Mouse (Mus musculus) midbrain, embryonic 16.5 days (tissue): ENCODE data around the gene Trim46. TPM values are rescaled to one million over a fixed set of nuclear protein-coding genes. Genes with fewer than 3 reads are reported as not detected.

Experiments used
- ATAC-seq: fragments of 200-750 bp; cut with Nextera tagmentation; 2 replicates; pipeline ENCODE4 v1.8.0; 2017; ENCODE audit warnings: moderate TSS enrichment
- H3K27ac ChIP-seq: fragments of 300-500 bp; sonication (generic); 2 replicates; pipeline ENCODE4 v1.5.1; 2014; ENCODE audit warnings: mild to moderate bottlenecking, low read length, mixed read lengths
- H3K27me3 ChIP-seq: fragments of 300-500 bp; sonication (generic); 2 replicates; pipeline ENCODE4 v1.6.1; 2014; ENCODE audit warnings: low read depth, low read length, mixed read lengths; ENCODE audit not compliant: control insufficient read depth, insufficient read depth
- H3K36me3 ChIP-seq: fragments of 300-500 bp; sonication (generic); 2 replicates; pipeline ENCODE4 v1.6.1; 2014; ENCODE audit warnings: mild to moderate bottlenecking, low read length, moderate library complexity, mixed read lengths; ENCODE audit not compliant: control insufficient read depth, insufficient read depth
- H3K4me1 ChIP-seq: fragments of 300-500 bp; sonication (generic); 2 replicates; pipeline ENCODE4 v1.6.1; 2014; ENCODE audit warnings: mild to moderate bottlenecking, low read length, mixed read lengths; ENCODE audit not compliant: control insufficient read depth, insufficient read depth
- H3K4me2 ChIP-seq: fragments of 300-500 bp; sonication (generic); 2 replicates; pipeline ENCODE4 v1.6.1; 2014; ENCODE audit warnings: mild to moderate bottlenecking, low read length, mixed read lengths
- H3K4me3 ChIP-seq: fragments of 300-500 bp; sonication (generic); 2 replicates; pipeline ENCODE4 v1.5.1; 2014; ENCODE audit warnings: low read depth, mild to moderate bottlenecking, low read length, moderate library complexity, mixed read lengths
- H3K9ac ChIP-seq: fragments of 300-500 bp; sonication (generic); 2 replicates; pipeline ENCODE4 v1.6.1; 2014; ENCODE audit warnings: low read depth, low read length, mixed read lengths
- H3K9me3 ChIP-seq: fragments of 300-500 bp; sonication (generic); replicated peaks from 2 replicates; pipeline ENCODE4 v1.6.1; 2014; ENCODE audit warnings: mild to moderate bottlenecking, low read length, mixed read lengths; ENCODE audit not compliant: control insufficient read depth, poor library complexity, severe bottlenecking
- whole genome bisulfite sequencing: fragments of 180-500 bp; shearing (Covaris S2); extraction: QIAGEN DNeasy Blood & Tissue Kit; methylation state at CpG from one replicate; pipeline ENCODE4 v1.1.7; 2014; 5-methylcytosine and 5-hydroxymethylcytosine counted together
- polyA plus RNA-seq: library from polyadenylated mRNA; unstranded; fragments of >200 nt; fragmentation: Nextera tagmentation; extraction: Ambion mirVana; gene quantifications from 2 replicates; pipeline ENCODE4 v1.2.1, GENCODE M21; 2015

Gene Trim46
- polyA plus RNA-seq, 1 experiment from 2014 or later = 91.2 TPM

DNA sequence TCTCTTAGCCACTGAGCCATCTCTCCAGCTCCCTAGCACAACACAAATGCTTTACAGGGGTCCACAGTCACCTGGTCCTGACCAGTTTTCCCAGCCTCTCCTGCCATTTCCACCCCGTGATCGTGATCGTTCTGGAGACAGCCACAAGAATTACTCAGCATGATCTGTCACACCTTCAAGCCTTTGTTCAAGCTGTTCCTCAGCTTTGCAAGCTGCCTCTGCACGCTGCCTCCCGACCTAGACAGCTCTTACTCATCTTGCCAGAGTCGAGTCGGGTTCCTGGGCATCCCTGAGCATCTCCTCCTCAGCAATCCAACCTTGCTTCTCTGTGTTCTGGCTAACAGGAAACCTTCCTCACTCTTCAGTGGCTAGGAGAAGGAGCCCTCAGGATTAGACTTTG, 13.0 kb upstream of the Trim46 start, which contains the start of gene Dpm3:
TSS of gene Dpm3 (plus strand) at position 283 of the 400 bp plus-strand sequence.
- 49% methylated on average over 7 of the region's 7 CpGs for WGBS
- Histone ChIP-seq H3K27ac (no peak within 1 kb of the TSS), H3K9ac (no peak within 1 kb of the TSS), H3K36me3 (no peaks in the 10 kb centered on the region), H3K4me1 (no peaks in the 10 kb centered on the region), H3K9me3 (no peaks in the 10 kb centered on the region), H3K4me2 (no peak within 1 kb of the TSS), H3K27me3 (no peaks in the 10 kb centered on the region), H3K4me3 (no peak within 1 kb of the TSS)
- ATAC-seq = no peak

DNA sequence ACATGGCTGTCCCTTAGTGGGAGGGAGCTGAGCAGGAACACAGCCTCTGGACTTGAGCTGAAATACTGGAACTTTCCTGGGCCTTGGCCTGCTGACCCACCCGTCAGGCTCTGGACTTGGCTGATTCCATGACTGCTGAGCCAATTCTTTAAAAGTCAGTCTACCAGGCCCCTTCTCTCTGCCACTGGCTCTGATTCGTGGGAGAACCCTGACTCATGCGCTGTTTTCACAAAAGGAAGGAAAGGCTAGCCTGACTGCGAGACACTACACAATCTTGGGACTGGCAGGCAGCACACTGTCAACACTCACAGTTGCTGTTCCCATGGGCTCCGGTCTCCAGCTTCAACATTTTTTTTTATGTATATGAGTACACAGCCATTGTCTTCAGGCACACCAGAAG, 10.1 kb upstream of the Trim46 start:
- H3K27ac ChIP-seq = no peak overlapping the region
- WGBS = 83% methylated on average over 5 of the region's 5 CpGs

DNA sequence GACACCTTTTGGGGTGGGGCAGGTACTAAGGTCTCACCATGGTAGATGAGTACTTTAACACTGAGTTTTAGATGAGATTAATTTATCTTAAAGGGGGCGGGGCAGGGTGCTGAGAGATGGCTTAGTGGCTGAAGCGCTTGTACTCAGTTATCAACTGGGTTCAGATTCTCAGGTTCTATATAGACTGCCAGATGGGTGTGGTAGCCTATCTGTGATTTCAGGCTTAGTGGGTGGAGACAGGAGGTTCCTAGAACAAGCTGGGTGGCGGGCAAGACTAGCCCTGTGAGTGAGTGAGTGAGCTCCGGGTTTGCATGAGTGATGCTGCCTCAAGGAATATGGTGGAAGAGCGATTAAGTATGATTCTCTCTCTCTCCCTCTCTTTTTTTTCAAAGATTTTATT, 8.9 kb upstream of the Trim46 start:
- H3K9me3 ChIP-seq = no peaks in the 10 kb centered on the region
- ATAC-seq = no peak
- 90% methylated on average over 5 of the region's 5 CpGs for WGBS
- no peaks in the 10 kb centered on the region for H3K27me3 ChIP-seq
- peaks cover 2% of the 10 kb centered on the region; the same call in 1 of the 2 replicates for H3K4me1 ChIP-seq
- no peak overlapping the region for H3K4me3 ChIP-seq
- no peak overlapping the region for H3K27ac ChIP-seq
- no peaks in the 10 kb centered on the region for H3K36me3 ChIP-seq
- H3K9ac ChIP-seq = no peak overlapping the region
- no peak overlapping the region for H3K4me2 ChIP-seq

More for the DNA sequence above, 10.1 kb upstream of the Trim46 start:
- Histone ChIP-seq H3K4me2 (no peak overlapping the region), H3K4me1 (peaks cover 2% of the 10 kb centered on the region; the same call in 1 of the 2 replicates), H3K4me3 (no peak overlapping the region), H3K27me3 (no peaks in the 10 kb centered on the region), H3K9me3 (no peaks in the 10 kb centered on the region), H3K9ac (no peak overlapping the region), H3K36me3 (no peaks in the 10 kb centered on the region)
- no peak for ATAC-seq

DNA sequence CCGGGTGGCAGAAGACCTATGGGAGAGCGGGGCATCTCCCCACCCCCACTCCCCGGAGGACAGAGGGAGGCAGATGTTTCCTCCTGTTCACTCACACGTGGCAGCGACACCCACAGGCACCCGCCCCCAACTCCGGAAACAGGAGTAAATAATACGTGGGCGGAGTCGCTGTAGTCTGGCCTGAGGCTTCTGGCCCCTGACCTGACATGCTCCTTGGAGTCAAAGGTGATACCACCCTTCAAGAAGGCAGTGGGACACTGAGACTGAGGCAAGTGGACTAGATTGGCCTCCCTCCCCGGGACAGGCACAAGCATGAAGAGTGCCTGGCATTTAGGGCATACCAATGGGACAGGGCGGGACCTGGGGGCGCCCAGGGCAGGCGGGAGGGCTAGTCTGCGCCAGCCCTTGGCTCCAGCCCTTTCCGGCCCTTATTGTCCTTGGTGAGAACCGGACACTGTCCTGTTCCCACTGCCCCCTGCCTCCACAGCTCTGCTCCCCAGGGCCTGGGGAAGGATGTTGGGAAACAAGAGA, 5.3 kb upstream of the Trim46 start:
- Histone ChIP-seq H3K9ac (no peak overlapping the region), H3K27ac (no peak overlapping the region), H3K36me3 (peaks cover 2% of the 10 kb centered on the region; the same call in 1 of the 2 replicates), H3K27me3 (no peaks in the 10 kb centered on the region), H3K4me1 (peaks cover 12% of the 10 kb centered on the region), H3K9me3 (no peaks in the 10 kb centered on the region), H3K4me3 (no peak overlapping the region), H3K4me2 (peak overlapping the region; percentile 4; the same call in 1 of the 2 replicates)
- no peak for ATAC-seq
- 6% methylated on average over 17 of the region's 17 CpGs for WGBS

DNA sequence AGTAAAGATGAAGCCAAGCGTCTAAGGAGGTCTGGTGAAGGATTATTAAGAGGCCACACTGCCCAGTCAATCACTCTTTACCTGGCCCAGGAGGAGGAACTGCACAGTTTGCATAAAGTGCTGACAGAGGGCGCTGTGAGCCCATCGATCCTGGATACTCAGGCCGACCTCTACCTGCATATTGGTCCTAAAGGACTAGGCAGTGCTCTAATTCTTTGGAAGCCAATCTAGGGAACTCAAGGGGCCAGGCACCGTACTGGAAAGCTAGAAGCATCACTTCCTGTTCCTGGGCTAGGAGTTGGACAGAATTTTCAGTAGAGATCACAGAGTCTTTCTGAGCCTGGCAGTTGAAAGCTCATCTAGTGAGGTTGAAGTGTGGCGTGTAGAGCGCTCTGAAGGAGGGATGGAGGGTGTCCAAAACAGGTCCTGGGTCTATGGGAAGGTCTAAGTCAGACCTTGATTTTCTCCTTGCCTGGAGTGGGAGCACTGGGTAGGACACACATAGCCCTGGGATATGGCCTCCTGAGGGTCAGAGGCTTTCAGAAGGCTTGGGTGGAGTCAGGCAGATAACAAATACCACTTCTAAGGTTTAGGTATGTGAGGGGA, 4.4 kb upstream of the Trim46 start:
- Histone ChIP-seq H3K36me3 (peaks cover 2% of the 10 kb centered on the region; the same call in 1 of the 2 replicates), H3K27me3 (no peaks in the 10 kb centered on the region), H3K4me2 (no peak overlapping the region), H3K9me3 (no peaks in the 10 kb centered on the region), H3K27ac (no peak overlapping the region), H3K9ac (no peak overlapping the region), H3K4me1 (peaks cover 12% of the 10 kb centered on the region), H3K4me3 (no peak overlapping the region)
- no peak for ATAC-seq
- 23% methylated on average over 7 of the region's 7 CpGs for WGBS

DNA sequence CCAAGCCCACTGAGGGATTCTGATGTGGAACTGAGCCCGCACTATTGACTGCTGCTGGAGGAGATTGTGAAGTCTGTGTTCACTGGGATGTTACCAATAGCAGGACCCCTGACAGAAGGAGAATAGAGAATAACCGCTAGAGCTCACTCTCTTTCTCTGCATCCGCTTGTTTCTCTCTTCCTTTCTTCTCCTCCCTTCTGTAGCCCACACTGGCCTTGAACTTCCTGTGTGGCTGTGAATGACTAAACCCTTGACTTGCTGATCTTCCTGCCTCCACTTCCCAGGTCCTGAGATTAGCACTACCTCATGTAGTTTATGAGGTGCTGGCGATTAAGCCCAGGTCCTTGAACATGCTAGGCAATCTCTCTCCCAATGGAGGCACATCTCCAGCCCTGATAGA, 1.4 kb upstream of the Trim46 start:
- Histone ChIP-seq H3K9me3 (no peaks in the 10 kb centered on the region), H3K27me3 (no peaks in the 10 kb centered on the region), H3K4me3 (no peak overlapping the region; the same call in 1 of the 2 replicates), H3K36me3 (peaks cover 2% of the 10 kb centered on the region; the same call in 1 of the 2 replicates), H3K4me2 (peak overlapping the region; percentile 86), H3K27ac (no peak overlapping the region), H3K9ac (no peak overlapping the region), H3K4me1 (peaks cover 30% of the 10 kb centered on the region)
- WGBS = 91% methylated on average over 4 of the region's 4 CpGs
- no peak for ATAC-seq

DNA sequence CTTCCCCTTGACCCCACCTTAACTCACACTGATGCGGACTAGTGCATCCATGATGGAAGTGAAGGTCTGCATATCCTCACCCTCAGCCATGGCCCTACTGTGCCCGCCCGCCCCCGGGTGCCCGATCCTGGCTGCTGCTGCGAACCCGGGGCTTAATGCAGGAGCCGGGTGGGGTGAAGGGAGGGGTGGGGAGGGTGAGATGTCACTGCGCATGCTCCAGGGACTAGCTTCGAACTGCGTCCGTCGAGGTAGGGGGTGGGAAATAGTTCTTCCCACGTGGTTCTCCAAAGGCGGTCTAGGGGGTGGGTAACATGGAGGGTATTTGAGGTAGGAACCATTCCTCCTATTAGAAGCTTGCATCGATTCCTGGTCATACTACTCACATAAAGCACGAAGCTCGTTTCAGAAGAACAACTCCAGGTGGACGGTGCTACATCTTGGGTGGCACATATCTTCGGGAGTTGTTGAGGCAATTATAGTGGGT, 379 bp downstream of the Trim46 start, which contains the start of gene Krtcap2:
TSS of gene Krtcap2 (plus strand) at position 279 of the 484 bp plus-strand sequence.
- H3K27ac ChIP-seq = peak within 1 kb of the TSS; percentile 95
- peak within 1 kb of the TSS; percentile 86 for H3K4me2 ChIP-seq
- H3K4me3 ChIP-seq = peak within 1 kb of the TSS; percentile 71
- ATAC-seq = peak; percentile 78
- H3K36me3 ChIP-seq = peaks cover 15% of the 10 kb centered on the region
- peak within 1 kb of the TSS; percentile 86 for H3K9ac ChIP-seq
- WGBS = 1% methylated on average over 20 of the region's 20 CpGs
- no peaks in the 10 kb centered on the region for H3K9me3 ChIP-seq
- peaks cover 31% of the 10 kb centered on the region for H3K4me1 ChIP-seq
- no peaks in the 10 kb centered on the region for H3K27me3 ChIP-seq

DNA sequence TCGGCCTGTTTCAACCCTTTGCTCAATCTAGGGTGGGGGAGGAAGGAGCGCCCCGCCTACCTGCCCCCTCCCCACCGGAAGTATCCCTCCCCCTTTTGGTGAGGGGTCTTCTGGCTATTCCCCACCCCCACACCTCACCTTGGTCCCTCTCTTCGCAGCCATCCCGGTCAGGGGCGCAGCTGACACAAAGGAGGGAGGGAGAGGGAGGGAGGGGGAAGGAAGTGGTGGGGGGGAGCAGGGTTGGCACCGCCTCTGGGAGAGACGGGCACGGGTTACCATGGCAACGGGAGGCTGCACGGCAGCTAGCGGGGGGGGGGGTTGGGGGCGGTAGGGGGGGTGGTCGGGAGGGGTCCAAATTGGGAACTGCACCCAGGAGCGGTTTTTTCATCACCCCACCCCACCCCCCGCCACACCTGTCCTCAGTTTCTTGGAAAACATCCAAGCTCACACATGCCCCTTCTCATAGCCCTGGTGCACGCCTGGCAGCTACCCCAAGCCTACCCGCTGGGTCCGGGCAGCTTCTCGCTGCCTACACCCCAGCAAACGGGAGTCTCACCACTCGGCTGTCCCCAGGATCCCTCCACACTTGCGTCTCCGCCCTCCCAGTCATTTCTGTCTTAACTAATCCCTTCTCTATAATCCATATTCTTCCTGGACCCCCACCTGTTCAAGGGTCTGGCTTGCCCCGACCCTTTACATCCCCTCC, 974 bp downstream of the Trim46 start:
- peaks cover 19% of the 10 kb centered on the region for H3K36me3 ChIP-seq
- peak overlapping the region; percentile 86 for H3K9ac ChIP-seq
- peak overlapping the region; percentile 86 for H3K4me2 ChIP-seq
- H3K9me3 ChIP-seq = no peaks in the 10 kb centered on the region
- peak; percentile 70 for ATAC-seq
- H3K27me3 ChIP-seq = no peaks in the 10 kb centered on the region
- peak overlapping the region; percentile 71 for H3K4me3 ChIP-seq
- H3K27ac ChIP-seq = peak overlapping the region; percentile 95
- 0% methylated on average over 12 of the region's 26 CpGs for WGBS
- H3K4me1 ChIP-seq = peaks cover 31% of the 10 kb centered on the region
